ENCODE assay signal across 15 mouse cellular contexts in the genomic region with DNA sequence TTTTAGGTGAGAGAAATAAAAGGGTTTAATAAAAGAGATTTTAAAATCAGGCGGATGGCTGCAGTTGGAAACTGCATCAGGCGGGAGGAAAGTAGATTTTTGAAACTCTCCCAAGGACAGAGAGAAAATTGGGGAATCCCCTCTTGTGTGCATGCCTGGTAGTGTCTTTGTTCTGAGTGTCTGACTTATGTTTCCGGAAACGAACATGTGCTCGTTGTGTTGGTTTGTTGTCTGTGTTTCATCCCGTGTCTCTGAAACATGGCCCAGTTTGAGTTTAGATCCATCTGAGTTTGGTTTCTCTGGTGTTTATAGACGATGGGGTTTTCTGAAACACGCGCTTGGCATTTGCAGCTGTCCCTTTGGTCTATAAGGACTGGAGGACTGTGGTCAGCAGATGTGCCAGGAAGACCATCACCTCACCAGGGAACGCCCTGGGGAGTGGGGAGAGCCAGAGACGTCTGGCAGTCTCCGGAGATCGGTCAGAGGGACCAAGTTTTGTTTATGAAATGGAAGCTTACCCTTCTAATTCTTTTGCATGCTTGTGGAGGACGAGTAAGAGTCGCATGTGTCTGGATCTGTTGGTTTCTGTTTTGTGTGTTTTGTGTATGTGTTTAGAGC.
"Had no signal": no experiment of that assay in that cellular context is flagged by ENCODE, and none has a peak within 500 bp of the region (broad histone marks: within the 10 kb centered on the region; RNA-seq: fewer than 3 reads in every experiment).

No protein-coding gene starts in this region.

- H3K27ac ChIP-seq: liver, embryonic 14.5 days; lung, embryonic 15.5 days; midbrain, embryonic 10.5 days; midbrain, embryonic 12.5 days; midbrain, embryonic 15.5 days; neural tube, embryonic 13.5 days; stomach, embryonic 15.5 days; stomach, postnatal 0 days had no signal

- H3K27me3 ChIP-seq: lung, embryonic 15.5 days; midbrain, embryonic 12.5 days; midbrain, embryonic 15.5 days; neural tube, embryonic 13.5 days; stomach, embryonic 15.5 days had no signal

- H3K9ac ChIP-seq: liver, embryonic 14.5 days; lung, embryonic 15.5 days; midbrain, embryonic 12.5 days; midbrain, embryonic 15.5 days; neural tube, embryonic 13.5 days; stomach, embryonic 15.5 days had no signal

- H3K4me3 ChIP-seq: lung, embryonic 15.5 days; midbrain, embryonic 10.5 days; midbrain, embryonic 12.5 days; midbrain, embryonic 15.5 days; neural tube, embryonic 13.5 days; stomach, embryonic 15.5 days had no signal

- H3K4me1 ChIP-seq: lung, embryonic 15.5 days; midbrain, embryonic 10.5 days; midbrain, embryonic 12.5 days; midbrain, embryonic 15.5 days; neural tube, embryonic 13.5 days; stomach, embryonic 15.5 days had no signal

- H3K4me2 ChIP-seq: lung, embryonic 15.5 days; midbrain, embryonic 12.5 days; midbrain, embryonic 15.5 days; neural tube, embryonic 13.5 days; stomach, embryonic 15.5 days had no signal

- H3K9me3 ChIP-seq: lung, embryonic 15.5 days; midbrain, embryonic 15.5 days; stomach, embryonic 15.5 days had no signal

- H3K36me3 ChIP-seq: lung, embryonic 15.5 days; midbrain, embryonic 10.5 days; midbrain, embryonic 12.5 days; midbrain, embryonic 15.5 days; neural tube, embryonic 13.5 days; stomach, embryonic 15.5 days had no signal

- DNase-seq: lung, adult 2 months; lung, postnatal 10 days; lung, postnatal 4 days; right cerebral cortex, postnatal 14 days; thymus, adult 2 months; thymus, postnatal 25 days; thymus, postnatal 4 days had no signal
